Mouse (Mus musculus): ENCODE results near the gene Rps6ka2. TPM values are rescaled to one million over a fixed set of nuclear protein-coding genes. Genes with fewer than 3 reads are reported as not detected.
"Not testable (repeated sequence)": the region's sequence is repeated elsewhere in the genome, so short reads cannot be mapped to it uniquely, and the experiment has no call there.

The Rps6ka2 gene
- total RNA-seq, 2 experiments from 2014 or later, result 34.4 to 34.6 TPM

GRCm38 (mm10) chr17:7271522-7272134 lies 101.7 kb downstream of the Rps6ka2 start:
- H3K4me3 ChIP-seq, result no peak overlapping the region
- no peak overlapping the region for H3K27ac ChIP-seq
- DNase-seq (ENCODE audit: low spot score in 2 of 2), result no peak
- TF ChIP-seq CTCF (conservative IDR thresholded peaks at IDR 0.05), result no peak

GRCm38 (mm10) chr17:7273054-7273453 lies 103.1 kb downstream of the Rps6ka2 start:
- Histone ChIP-seq H3K4me3 (no peak overlapping the region), H3K27ac (peak overlapping the region; percentile 55)
- no peak for TF ChIP-seq CTCF (conservative IDR thresholded peaks at IDR 0.05)
- DNase-seq (ENCODE audit: low spot score in 2 of 2), result no peak

GRCm38 (mm10) chr17:7273785-7274184 lies 103.9 kb downstream of the Rps6ka2 start:
- no peak overlapping the region for H3K4me3 ChIP-seq
- no peak for TF ChIP-seq CTCF (conservative IDR thresholded peaks at IDR 0.05)

DNA sequence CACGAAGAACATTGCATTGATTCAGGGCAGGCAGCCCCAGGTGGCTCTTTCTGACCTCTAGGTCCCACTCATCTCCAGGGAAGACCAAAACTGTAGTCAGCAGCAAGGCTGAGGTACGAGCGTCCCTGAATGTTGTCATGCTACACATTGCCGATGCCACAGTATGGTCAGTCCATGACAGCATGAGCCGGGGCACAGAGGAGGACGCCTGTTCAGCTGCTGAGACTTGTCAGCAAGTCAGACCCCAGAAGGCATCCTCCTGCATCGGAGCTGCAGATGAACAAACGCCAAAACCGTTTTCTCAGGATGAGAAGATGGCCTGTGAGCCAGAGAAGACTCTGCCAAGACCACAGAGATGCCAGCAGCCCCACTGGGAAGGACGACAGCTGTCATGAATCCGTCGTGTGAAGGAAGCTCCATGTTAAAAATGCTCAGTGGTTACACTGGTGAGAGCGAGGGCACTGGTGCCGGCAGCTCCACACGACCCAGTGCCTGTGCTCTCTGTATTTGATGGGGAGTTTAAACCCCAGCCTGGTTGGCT lies 108.9 kb downstream of the Rps6ka2 start:
- Histone ChIP-seq H3K4me3 (no peak overlapping the region), H3K27ac (no peak overlapping the region)
- no peak for TF ChIP-seq CTCF (conservative IDR thresholded peaks at IDR 0.05)
- no peak for DNase-seq (ENCODE audit: low spot score in 2 of 2)

More at GRCm38 (mm10) chr17:7273785-7274184, 103.9 kb downstream of the Rps6ka2 start:
- no peak overlapping the region; the same call in 1 of the 2 replicates for H3K27ac ChIP-seq
- no peak for DNase-seq (ENCODE audit: low spot score in 2 of 2)

- no peak for DNase-seq (ENCODE audit: low spot score in 2 of 2)
- H3K27ac ChIP-seq, result no peak overlapping the region
- no peak overlapping the region for H3K4me3 ChIP-seq
- no peak for TF ChIP-seq CTCF (conservative IDR thresholded peaks at IDR 0.05)
Measured at GRCm38 (mm10) chr17:7279251-7279650, 109.3 kb downstream of the Rps6ka2 start.

- DNase-seq (ENCODE audit: low spot score in 2 of 2), result no peak
- Histone ChIP-seq H3K27ac (peak overlapping the region; percentile 36; the same call in 1 of the 2 replicates), H3K4me3 (no peak overlapping the region)
- TF ChIP-seq CTCF (conservative IDR thresholded peaks at IDR 0.05), result no peak
Measured at GRCm38 (mm10) chr17:7284297-7284910, 114.5 kb downstream of the Rps6ka2 start.

- Histone ChIP-seq H3K27ac (peak overlapping the region; percentile 36; the same call in 1 of the 2 replicates), H3K4me3 (no peak overlapping the region)
- no peak for TF ChIP-seq CTCF (conservative IDR thresholded peaks at IDR 0.05)
- DNase-seq (ENCODE audit: low spot score in 2 of 2), result no peak
Measured at GRCm38 (mm10) chr17:7285292-7285691, 115.4 kb downstream of the Rps6ka2 start.

GRCm38 (mm10) chr17:7286422-7287050 lies 116.6 kb downstream of the Rps6ka2 start:
- peak overlapping the region; percentile 72 for H3K27ac ChIP-seq

DNA sequence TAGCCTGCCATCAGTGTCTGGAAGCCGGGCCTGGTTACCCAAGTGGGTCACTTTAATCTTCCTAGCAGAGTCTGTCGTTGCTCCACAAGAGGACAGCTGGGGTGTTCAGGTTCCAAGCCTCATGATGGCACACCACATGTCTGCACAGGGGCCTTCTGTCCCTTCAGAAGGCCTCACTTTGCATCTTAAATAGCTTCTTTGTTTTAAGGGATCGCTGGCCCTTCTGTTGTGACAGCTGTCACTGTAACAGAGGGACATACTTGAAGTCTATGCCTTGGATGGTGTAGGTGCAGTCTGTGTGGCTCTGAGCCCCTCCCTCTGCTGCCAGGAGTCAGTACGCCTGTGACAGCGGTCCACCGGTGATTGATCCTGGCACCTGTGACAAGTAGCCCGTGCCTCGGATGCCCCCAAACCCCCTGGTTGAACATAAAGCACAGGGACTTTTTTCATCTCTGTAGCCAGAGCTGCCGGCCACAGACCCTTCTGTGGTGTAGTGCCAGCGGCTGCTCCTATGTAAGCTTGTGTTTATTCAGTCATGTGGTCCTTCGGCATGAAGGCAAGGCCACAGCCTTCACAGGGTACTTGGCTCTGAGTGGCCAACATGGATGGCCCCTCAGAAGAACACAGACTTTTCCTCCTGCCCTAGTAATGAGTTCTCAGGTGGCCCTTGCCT lies 122.2 kb downstream of the Rps6ka2 start:
- TF ChIP-seq CTCF (conservative IDR thresholded peaks at IDR 0.05), result no peak
- no peak overlapping the region for H3K27ac ChIP-seq
- H3K4me3 ChIP-seq, result no peak overlapping the region
- peak in 1 of 2 experiments; percentile 25 for DNase-seq (ENCODE audit: low spot score in 2 of 2)

More at GRCm38 (mm10) chr17:7286422-7287050, 116.6 kb downstream of the Rps6ka2 start:
- DNase-seq (ENCODE audit: low spot score in 2 of 2), result peak in 1 of 2 experiments; percentile 47
- H3K4me3 ChIP-seq, result no peak overlapping the region
- TF ChIP-seq CTCF (conservative IDR thresholded peaks at IDR 0.05), result no peak

- peak; percentile 44 to 71 for DNase-seq (ENCODE audit: low spot score in 2 of 2)
- H3K4me3 ChIP-seq, H3K27ac ChIP-seq: not testable (repeated sequence)
- TF ChIP-seq CTCF (conservative IDR thresholded peaks at IDR 0.05), result peak; percentile 73
Measured at GRCm38 (mm10) chr17:7306278-7307196, 136.6 kb downstream of the Rps6ka2 start.

- not testable (repeated sequence) for H3K27ac ChIP-seq; DNase-seq (ENCODE audit: low spot score in 2 of 2); H3K4me3 ChIP-seq
Measured at GRCm38 (mm10) chr17:7315693-7316382, 145.9 kb downstream of the Rps6ka2 start.

DNA sequence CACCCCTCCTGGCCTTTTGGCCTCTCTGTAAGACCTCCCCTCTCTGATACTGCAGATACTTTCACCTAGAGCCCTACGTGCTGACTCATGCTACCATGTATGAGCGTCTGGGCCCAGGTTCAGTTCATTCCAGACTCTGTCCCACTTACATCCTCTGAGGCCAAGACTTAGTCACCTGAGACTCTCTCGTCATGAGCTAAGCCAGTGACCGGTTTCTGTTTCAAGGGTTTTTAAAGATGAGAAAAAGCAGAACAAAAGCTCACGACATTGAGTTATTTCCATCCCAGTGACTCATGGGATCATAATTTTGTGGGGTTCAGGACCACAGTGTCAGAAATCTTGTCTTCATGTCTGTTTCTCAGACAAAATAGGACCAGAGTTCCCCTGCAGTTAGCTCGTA lies 149.9 kb downstream of the Rps6ka2 start:
- DNase-seq (ENCODE audit: low spot score in 2 of 2); H3K27ac ChIP-seq; H3K4me3 ChIP-seq: not testable (repeated sequence)

GRCm38 (mm10) chr17:7324346-7324745 lies 154.4 kb downstream of the Rps6ka2 start, which contains the start of gene Tcp10a:
Gene Tcp10a, plus strand, starts transcription at chr17:7324646.
- not testable (repeated sequence) for DNase-seq (ENCODE audit: low spot score in 2 of 2); H3K27ac ChIP-seq; H3K4me3 ChIP-seq

DNA sequence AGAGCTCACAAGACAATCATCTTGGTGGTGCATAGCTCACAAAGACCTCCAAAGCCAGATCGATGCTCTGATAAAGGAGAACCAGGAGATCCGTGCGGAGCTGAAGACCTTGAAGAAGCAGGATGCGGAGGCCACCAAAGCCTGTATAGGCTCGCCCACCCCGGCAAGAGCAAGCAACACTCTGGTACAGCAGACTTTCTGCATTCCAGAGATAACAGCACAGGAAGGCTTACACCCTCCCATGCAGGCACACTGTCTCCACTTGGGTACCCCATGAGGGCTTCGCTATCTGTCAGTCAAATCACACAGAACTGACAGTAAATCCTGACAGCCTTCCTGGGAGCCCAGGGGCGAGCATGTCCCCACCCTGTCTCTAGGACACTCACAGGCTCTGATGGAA lies 156.5 kb downstream of the Rps6ka2 start:
- not testable (repeated sequence) for DNase-seq (ENCODE audit: low spot score in 2 of 2); H3K4me3 ChIP-seq; H3K27ac ChIP-seq

- DNase-seq (ENCODE audit: low spot score in 2 of 2); H3K27ac ChIP-seq; H3K4me3 ChIP-seq: not testable (repeated sequence)
Measured at GRCm38 (mm10) chr17:7332745-7333144, 162.8 kb downstream of the Rps6ka2 start.

DNA sequence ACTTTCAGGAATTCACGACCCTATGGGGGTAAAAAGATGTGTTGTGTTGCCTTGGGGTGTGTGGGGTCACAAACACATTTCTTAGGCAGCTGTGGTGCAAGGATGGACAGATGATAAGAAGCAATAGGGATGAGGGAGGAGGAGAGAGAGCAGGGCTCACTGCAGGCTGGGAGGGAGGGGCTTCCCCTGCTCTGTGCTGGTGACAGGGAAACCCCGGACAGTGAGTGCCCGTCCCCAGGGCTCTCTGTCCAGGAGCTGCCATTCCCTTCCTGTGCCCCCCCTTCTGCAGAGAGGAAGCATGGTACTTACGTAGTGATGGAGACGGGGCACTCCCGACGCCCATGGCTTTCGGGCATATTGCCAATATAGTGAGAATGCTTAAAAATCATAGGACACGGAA lies 167.5 kb downstream of the Rps6ka2 start:
- H3K4me3 ChIP-seq, H3K27ac ChIP-seq: not testable (repeated sequence)
- DNase-seq (ENCODE audit: low spot score in 2 of 2), result peak in 1 of 2 experiments; percentile 4

Data from layer of hippocampus, adult 2 months (tissue).